17 mouse cellular contexts compared by ENCODE assay signal in genomic region chr19:22698737-22699136, GRCm38 (mm10).
"Had no signal": no experiment of that assay in that cellular context is flagged by ENCODE, and none has a peak within 500 bp of the region (broad histone marks: within the 10 kb centered on the region; RNA-seq: fewer than 3 reads in every experiment).

No protein-coding gene starts in this region.

- H3K4me3 ChIP-seq: lung, embryonic 15.5 days; megakaryocyte, embryonic 14.5 days; midbrain, embryonic 13.5 days; midbrain, embryonic 15.5 days; neural tube, embryonic 12.5 days; stomach, embryonic 15.5 days had no signal

- H3K36me3 ChIP-seq: lung, embryonic 15.5 days; midbrain, embryonic 13.5 days; midbrain, embryonic 15.5 days; neural tube, embryonic 12.5 days; stomach, embryonic 15.5 days had no signal

- H3K27ac ChIP-seq: lung, embryonic 15.5 days; macrophage; midbrain, embryonic 13.5 days; midbrain, embryonic 15.5 days; neural tube, embryonic 12.5 days; stomach, embryonic 15.5 days; stomach, postnatal 0 days had no signal

- H3K9me3 ChIP-seq: lung, embryonic 15.5 days; megakaryocyte, embryonic 14.5 days; midbrain, embryonic 13.5 days; midbrain, embryonic 15.5 days; neural tube, embryonic 12.5 days; stomach, embryonic 15.5 days had no signal

- H3K9ac ChIP-seq: lung, embryonic 15.5 days; midbrain, embryonic 13.5 days; midbrain, embryonic 15.5 days; neural tube, embryonic 12.5 days; stomach, embryonic 15.5 days had no signal

- ATAC-seq: lung, postnatal 0 days; midbrain, embryonic 13.5 days; midbrain, embryonic 15.5 days had no signal

- H3K27me3 ChIP-seq: lung, embryonic 15.5 days; megakaryocyte, embryonic 14.5 days; midbrain, embryonic 15.5 days; neural tube, embryonic 12.5 days; stomach, embryonic 15.5 days had no signal

- H3K4me2 ChIP-seq: lung, embryonic 15.5 days; midbrain, embryonic 11.5 days; midbrain, embryonic 13.5 days; midbrain, embryonic 15.5 days; neural tube, embryonic 12.5 days; stomach, embryonic 15.5 days had no signal

- H3K4me1 ChIP-seq: lung, embryonic 15.5 days; megakaryocyte, embryonic 14.5 days; midbrain, embryonic 15.5 days; stomach, embryonic 15.5 days had no signal

- DNase-seq: lung, adult 2 months; lung, postnatal 14 days; lung, postnatal 36 days; right cerebral cortex, postnatal 14 days; thymus, adult 2 months; thymus, postnatal 25 days; thymus, postnatal 4 days had no signal
